Mouse (Mus musculus) ZHBTc4 (cell line): ENCODE results near the gene Synj1.

Experiments used
- DNase-seq: peaks from one replicate; pipeline ENCODE4 v3.0.0-alpha.2; 2011; ENCODE audit warnings: low read depth, low spot score

Gene Synj1

DNA sequence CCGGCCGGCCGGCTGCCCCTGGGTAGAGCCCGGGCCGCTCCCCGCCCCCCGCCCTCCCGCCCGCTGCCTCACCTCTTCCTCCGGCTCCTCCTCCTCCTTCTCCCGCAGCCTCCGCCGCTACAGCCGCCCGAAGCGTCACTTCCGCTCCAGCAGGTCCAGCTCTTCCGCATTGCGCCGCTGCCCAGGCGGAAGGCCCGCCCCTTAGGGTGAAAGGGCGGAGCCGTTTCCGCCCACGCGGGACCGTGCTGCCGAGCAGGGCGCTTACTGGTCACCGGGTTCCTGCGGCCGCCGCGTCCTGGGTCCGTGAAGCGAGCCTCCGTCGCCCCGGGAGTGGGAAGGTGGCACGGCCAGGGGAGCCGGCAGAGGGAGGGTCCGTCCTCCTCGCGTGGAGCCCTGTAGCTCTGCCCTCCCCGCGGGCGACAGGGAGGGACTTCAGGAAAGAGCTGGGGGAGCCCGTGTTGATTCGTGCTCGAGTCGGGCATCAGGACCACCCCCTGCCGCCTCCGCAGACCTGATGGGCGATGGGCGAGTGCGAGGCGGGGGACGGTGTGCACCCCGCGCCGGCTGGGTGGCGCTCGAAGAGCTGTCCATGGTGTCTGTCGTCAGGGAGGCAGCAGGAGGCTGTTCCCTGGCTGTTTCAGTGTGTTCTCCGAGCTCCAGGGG is at the start of gene Synj1:
Gene Synj1 (minus strand): TSS at position 288 of the 663 bp plus-strand sequence.
- peak; percentile 93 for DNase-seq

DNA sequence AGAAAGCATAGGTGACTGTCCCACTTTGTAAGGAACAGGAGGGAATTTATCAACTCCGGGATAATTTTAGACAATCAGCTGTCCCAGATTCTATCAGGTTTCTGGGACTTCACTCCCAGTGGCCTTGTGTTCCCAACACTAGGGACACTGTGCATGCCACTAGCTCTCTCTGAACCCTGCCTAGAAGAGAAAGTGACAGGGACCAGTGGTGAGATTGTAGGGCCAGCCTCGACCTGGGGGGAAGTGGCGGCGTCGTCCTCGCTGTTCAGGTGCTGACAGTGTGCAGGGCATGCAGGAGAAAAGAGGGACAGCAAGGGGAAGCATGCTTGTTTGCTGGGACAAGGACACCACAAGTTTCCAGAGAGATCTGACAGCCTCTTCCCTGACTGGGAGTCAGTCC is 46.6 kb upstream of the Synj1 start:
- DNase-seq: no peak

DNA sequence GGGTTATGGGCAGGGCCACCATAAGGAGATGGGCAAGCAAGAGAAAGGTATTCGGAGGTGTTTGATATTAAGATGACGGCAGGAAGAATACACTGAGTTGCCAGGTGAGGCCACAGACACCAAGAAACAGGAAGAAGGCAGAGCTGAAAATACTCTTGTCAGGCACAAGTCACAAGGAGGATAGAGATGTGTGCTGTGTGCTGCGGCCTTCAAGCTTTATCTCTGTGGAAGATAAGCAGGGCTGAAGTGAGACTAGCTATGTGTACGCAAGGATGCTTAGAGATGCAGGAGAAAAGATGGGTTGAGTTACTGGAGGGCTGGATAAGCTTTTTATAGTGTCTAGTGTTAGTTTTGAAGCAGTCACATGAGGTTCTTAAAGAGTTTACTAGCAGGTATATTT is 46.2 kb upstream of the Synj1 start:
- no peak for DNase-seq

DNA sequence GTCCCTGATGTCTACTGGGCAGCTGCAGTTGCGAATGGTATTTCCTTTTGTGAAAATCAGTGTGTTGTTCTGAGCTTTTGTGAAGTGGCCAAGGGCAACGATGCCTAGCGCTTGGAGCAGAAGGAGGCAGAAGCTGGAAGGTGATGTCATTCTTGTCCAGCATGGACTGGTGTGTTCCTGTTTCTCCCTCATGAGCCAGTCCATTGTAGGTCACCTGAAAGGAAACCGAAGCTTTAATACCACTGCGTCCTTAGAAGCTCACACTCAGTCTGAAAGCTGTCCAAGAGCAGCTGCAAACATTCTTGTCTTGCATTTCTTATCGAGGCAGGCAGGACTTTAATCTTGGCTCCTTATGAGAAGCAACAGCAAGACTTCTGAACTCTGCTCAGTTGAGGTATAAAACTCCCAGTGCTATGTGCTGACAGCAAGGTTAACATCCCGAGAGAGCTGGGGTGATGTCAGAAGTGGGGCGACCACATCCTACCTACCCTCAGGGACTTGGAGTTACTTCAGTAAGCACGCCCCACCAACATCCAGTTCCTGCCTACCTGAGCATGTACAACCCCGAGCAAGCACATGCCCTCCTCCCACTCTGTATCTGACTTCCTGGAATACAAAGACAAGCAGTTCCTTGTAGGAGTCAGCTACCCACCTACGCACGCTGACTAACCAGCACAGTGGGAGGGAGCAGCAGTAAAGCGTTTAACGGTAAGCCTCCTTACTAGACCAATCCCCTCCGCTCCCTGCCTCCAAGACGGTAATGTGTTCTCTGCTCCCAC is 45.1 kb upstream of the Synj1 start:
- peak; percentile 39 for DNase-seq

DNA sequence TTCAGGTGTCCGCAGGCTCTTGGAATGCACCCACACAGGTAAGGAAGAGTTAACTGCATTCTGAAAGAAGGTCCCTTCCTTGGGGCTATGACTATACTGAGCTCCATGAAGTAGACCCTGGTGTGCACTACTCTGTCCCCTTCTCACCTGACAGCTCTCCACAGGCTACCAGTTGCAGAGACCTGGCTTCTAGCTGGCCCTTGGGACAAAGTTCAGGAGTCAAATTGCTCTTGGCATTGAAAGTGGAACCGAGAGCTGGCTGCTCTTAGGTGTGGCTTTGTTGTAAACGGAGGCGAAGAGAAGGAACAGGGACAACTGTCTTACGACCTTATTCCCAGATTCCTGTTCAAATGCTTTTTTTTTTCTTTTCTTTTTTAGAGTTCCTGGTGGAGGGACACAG is 44.0 kb upstream of the Synj1 start:
- DNase-seq: no peak

DNA sequence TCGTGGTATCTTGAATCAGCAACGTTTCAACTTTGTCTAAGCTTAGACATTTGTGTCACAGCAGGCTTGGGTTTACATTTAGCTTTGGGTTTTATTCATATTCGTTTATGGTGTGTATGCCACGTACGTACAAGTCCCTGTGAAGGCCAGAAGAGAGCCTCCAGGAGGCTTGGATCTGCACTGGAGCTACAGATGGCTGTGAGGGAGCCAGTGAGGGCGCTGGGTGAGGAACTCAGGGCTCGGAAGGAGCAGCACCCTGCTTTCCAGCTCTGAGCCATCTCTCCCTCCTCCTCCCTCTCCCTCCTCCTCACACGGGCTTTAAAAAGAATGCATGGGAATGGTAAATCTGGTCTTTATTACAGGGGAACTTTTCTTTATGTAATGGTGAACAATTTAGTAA is 42.5 kb upstream of the Synj1 start:
- DNase-seq: no peak

DNA sequence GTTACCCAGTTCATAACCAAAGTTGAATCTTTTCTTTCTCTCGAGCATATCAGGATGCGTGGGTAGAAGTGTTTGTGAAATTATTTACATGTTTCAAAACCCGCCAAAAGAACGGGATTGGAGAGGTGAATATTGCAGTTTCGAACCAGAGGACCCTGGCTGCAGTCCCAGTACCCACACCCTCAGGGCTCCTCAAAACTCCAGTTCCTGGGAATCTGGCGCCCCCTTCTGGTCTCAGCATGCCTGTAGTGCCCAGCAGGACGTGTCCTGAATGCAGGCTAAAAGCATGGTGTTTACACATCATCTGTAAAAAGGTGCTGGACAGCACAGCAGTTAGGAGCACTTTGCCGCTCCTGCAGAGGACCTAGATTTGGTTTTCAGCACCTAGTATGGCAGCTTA is 34.4 kb upstream of the Synj1 start:
- peak; percentile 88 for DNase-seq

DNA sequence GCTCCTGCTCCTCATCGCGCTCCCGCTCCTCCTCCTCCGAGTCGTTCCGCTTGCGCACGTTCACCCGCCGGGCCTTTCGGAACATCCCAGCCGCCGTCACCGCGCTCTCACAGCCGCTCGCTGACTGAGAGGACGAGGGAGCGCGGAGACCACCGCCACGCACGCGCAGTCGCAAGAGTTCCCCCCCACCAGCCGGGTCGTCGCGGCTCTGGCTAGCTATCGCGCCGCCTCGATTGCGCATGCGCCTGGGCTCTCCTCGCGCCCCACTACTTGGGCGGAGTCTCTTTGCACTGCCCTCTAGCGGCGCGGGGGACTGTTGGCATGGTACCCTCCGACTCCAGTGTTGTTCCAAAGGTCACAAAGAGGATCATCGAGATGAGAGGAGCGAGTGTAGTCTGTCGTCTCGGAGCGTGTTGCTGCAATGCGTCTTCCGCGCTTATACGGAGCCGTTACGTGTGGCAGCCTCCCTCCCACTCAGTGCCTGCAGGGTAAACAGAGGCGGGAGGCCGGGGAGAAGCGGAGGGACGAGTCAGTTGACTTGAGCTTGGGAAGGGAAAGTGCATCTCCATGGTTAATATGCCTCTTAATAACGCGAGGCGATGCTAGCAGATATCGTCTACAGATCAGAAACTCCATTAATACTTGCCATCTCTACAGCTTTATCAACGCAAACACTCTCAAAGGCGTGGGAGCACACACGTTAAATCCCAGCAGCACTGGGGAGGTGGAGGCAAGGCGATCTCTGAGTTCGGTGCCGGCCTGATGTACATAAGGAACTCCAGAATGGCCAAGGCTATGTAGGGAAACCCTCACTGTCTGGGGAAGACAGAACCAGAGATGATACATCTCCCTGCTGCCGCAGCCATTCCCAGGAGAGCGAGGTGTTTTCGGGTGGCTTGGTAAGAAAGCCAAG is 33.4 kb upstream of the Synj1 start, which contains the start of gene Paxbp1:
Gene Paxbp1 (minus strand): TSS at position 274 of the 913 bp plus-strand sequence.
- peak; percentile 99 for DNase-seq

DNA sequence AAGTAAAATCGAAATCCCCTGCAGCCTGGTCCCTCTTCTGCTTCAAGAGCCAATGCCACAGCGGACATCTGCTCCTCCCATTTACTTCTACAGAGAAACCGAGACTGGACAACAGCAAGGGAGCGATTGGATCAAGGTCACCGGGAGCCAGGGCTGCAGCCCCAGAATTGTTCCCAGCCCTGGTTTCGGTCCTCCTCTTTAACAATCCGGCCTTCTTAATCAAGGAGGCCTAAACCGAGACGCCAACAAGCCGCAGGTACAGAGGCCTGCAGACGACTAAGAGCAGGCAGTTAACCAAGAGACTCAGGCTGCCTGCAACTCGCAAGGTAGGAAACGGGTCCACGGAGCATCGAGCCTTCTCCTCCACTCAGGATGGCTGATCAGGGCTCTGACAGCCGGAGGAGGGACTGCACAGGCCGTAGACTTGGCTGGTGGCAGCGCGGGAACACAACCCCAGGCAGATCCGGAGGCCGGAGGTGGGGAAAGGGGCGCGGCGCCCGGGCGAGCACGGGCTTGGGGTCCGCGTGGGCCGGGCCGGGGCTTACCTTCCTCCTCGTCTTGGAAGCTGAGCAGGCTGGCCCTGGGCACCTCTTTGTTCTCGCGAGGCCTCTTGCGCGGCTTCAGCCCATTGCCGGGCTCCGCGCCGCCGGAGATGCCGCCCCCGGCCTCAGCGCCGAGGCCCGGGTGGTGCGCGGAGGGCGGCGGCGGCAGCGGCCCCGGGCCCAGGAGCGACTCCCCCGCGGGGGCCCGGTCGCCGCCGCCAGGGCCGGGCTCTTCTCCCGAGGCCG is 32.5 kb upstream of the Synj1 start:
- DNase-seq: peak; percentile 89

DNA sequence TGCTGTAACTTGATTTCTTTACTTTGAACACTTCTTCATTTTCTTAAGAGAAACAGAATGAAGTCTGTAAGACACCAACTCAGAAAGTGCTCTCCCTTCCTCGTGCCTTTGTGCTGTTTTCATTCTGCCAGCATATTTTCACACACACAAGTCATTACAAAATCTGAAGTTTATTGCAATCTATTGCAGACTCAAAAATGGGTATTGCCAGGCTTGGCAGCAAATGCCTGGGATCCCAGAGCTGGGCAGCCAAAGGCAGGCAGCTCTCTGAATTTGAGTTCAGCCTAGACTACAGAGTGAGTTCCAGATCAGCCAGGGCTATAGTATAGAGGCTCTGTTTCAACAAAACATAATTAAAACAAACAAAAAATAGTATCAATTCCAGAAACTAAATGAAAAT is 31.5 kb upstream of the Synj1 start:
- no peak for DNase-seq

DNA sequence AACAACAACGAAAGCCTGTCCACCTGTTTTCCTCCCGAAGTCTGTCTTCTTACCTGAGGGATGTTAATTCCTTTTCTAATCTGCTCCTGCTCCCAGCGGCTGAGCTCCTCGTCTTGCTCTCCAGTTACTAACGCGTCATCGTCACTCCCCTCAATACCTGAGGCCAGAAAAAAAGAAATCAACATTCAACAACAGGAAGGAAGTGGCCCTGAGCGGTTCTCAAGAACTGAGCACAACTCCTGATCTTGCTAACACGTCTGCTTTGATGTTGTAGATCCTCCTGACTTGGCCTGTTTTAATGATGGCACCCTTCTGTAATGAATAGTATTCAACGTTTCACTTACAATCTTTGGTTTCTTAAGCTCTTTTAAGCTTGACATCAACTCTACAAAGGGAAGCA is 24.8 kb upstream of the Synj1 start:
- no peak for DNase-seq

DNA sequence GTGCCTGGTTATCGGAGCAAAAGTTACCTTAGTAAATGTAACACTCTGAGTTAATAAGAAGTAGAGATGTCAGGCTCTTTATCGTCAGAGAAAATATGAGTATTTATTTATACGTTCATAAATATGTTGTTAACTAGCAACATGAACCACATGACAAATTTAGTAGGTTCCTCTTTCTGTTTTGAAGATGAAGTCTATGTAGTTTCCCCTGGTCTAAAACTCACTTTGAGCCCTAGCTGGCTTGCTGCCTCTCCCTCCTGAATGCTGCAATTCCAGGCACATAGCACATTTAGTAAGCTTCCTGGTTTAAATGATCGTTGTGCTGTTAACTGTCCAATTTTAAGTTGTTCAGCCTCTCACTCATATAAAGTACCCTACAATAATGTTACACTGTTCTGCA is 19.6 kb upstream of the Synj1 start:
- no peak for DNase-seq

DNA sequence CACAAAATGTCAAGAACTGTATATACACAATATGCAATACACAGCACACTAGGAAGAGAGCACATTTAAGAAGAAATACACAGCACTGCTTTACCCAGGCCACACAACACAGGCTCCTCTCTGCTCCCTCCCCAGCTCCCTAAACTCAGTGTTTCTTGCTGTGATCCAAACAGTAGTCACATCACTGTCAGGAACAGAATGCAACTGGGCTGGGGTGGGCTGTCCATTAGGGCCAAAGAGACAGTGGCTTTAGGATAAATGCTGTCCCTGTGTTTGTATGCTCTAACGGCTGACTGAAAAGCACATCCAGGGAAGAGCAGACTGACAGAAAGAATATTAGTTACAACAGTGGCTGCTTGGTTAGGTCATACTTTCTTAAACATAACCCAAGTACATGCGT is 18.8 kb upstream of the Synj1 start:
- DNase-seq: no peak

DNA sequence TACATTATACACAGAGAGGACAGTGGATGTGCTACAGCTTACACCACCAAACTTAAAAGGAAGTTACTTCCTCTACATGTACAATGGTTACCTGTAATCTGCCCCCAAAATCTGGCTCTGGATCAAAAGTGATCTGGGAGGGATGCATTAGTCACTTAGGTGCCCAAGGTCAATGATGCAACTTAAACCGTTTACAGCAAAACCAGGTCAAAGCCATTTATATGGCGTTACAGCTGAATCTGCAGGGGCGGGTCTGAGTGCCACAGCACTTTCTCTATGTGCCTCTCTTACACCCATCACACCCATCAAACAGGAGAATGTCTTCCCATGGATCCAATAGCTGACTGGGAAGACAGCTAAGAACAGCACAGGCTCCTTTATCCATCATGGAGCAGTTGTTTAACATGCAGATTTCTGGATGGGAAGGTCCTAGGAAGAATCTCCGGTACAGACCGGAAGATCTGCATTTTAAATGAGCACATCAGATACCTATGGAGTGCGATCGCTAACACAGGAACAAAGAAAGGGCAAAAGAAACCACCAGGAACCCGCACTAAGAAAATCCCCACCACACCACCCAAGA is 18.1 kb upstream of the Synj1 start:
- DNase-seq: peak; percentile 83

DNA sequence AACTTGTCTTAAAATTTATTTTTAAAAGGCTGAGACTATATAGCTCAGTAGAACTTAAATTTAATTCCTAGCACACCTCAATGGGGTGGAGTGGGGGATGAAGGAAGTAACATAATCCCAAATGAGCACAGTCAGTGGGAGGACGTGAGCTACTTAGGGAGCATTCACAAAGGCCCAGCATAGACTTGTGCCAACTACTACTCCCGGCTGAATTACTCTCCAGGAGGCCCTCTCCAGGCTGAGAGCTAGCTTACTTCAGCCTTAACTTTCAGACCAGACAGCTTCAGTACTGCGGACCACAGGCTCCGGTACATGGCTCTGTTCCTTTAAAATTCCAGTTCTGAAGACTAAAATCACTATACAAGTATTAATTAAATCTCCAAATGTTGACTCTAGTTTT is 15.2 kb upstream of the Synj1 start:
- no peak for DNase-seq

DNA sequence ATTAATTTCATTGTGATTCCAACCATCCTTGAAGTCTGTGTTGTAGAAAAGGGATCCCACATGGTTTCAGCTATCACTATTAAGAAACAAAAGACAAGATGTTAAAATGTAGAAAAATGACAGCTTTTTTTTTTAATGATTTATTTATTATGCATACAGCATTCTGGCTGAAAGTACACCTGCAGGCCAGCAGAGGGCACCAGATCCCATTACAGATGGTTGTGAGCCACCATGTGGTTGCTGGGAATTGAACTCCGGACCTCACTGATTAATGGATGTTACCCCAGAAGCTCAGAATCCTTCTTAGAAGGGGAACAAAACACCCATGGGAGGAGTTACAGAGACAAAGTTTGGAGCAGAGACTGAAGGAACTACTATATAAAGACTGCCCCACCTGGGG is 12.3 kb upstream of the Synj1 start:
- DNase-seq: peak; percentile 52

DNA sequence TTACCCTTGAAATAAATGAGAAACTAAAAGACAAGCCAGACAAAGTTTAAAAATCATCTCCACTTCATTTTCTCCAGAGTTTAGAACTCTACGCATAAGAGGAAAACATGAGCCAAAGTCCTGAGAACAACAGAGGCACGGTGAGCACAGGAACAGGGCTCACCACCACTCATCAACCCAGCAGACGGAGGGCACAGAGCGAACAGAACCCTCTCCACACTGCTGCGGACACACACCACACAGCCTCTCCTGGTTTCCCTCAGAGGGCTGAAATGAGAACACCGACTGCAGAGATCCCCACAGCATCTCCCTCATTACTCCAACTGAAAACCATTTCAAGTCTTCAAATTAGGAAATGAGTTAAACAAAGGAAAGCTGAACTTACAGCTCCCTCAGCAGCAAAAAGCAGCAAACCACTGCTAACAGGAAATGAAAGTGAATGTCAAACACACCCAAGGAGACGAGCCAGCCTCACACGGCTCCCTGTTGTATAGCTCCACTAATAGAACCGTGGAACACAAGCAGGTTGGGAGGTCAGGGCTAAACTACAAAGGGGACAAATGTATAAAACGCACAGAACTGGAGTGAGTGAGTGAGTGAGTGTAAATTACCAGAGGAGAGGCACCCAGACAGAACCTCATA is 9.9 kb upstream of the Synj1 start:
- no peak for DNase-seq

DNA sequence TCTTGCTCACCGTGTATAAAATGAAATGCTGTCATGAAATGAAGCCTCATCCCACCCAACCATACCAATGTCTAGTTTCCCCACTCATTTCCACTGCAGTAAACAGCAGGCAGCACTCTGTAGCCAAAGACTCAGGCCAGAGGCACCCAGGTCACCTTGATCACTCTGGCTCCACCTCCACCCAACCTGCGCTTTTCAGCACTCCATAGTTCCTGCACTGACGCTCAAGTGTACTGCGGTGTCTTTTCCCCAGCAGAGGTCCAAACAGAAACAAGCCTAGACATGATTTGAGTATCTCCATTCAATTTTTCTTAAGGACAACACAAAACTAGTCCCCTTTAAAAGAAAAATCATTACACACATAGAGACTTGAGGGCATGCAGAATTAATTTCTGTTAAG is 8.4 kb upstream of the Synj1 start:
- peak; percentile 63 for DNase-seq

DNA sequence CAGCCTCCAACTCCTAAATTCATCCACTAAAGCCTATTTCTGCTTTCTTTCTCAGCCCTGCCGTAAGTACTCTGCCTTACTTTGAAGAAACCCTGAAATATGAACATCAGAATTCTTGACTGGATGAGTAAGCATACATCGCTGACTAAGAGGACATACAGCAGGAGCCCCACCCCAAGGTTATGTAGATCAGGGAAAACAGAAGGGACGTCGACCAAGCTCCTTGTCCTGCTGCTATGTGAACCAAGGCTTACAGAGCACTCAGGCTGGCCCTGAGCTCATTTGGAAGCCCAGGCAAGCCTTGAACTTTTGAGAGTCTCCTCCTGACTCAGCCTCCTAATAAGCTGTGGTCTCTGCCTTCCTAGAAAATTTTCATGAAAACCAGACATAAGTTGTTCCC is 4.7 kb upstream of the Synj1 start:
- DNase-seq: no peak

DNA sequence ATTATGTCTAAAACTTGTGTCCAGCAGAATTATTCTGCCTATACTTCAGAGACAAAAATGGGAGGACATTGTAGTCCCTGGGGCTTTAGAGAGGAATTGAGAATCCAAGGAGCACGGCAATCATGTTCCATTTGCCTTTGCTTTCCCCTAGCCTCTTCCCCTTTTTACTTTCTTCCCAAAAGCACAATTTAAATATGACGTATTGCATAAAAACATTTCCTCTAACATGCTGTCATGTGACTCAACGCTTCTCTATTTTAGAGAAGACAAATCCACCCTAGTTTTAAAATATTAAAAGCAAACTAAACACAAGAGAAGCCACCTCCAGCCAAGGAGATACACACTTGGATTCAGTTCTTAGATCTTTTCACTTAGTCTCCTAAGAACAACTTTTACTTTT is 739 bp upstream of the Synj1 start:
- no peak for DNase-seq
